Mouse (Mus musculus) cortical plate, adult 2 months (tissue): ENCODE data around the gene Plekha7. TPM values are rescaled to one million over a fixed set of nuclear protein-coding genes. Genes with fewer than 3 reads are reported as not detected.
A peak's percentile ranks its signal among the peaks of the same experiment; 100 is the strongest.

Experiments used
- H3K27ac ChIP-seq: fragments of 200-500 bp; 2 replicates; pipeline ENCODE4 v1.5.1; 2012; ENCODE audit warnings: low read length, control low read depth, inconsistent platforms; ENCODE audit not compliant: insufficient read depth
- H3K4me1 ChIP-seq: fragments of 200-500 bp; 2 replicates; pipeline ENCODE4 v1.6.1; 2011; ENCODE audit warnings: low read length; ENCODE audit not compliant: control insufficient read depth, insufficient read depth
- H3K4me3 ChIP-seq: fragments of 200-500 bp; 2 replicates; pipeline ENCODE4 v1.5.1; 2011; ENCODE audit warnings: mild to moderate bottlenecking, low read length, control low read depth; ENCODE audit not compliant: insufficient read depth
- CTCF ChIP-seq: fragments of 200-500 bp; IDR thresholded peaks from 2 replicates; pipeline ENCODE4 v1.5.1; 2011; ENCODE audit warnings: mild to moderate bottlenecking, control low read depth, low read length; ENCODE audit not compliant: insufficient read depth; ENCODE audit errors: extremely low read depth
- POLR2A ChIP-seq: fragments of 200-500 bp; IDR thresholded peaks from 2 replicates; pipeline ENCODE4 v1.6.1; 2011; ENCODE audit warnings: mild to moderate bottlenecking, low read length, control low read depth; ENCODE audit not compliant: insufficient read depth; ENCODE audit errors: extremely low read depth
- polyA plus RNA-seq: library from polyadenylated mRNA; depleted of rRNA; stranded (reverse); fragments of >200 nt; gene quantifications from 2 replicates; pipeline ENCODE4 v1.2.3, GENCODE M21; 2012

The Plekha7 gene
- polyA plus RNA-seq, 1 experiment: 25.5 TPM

DNA sequence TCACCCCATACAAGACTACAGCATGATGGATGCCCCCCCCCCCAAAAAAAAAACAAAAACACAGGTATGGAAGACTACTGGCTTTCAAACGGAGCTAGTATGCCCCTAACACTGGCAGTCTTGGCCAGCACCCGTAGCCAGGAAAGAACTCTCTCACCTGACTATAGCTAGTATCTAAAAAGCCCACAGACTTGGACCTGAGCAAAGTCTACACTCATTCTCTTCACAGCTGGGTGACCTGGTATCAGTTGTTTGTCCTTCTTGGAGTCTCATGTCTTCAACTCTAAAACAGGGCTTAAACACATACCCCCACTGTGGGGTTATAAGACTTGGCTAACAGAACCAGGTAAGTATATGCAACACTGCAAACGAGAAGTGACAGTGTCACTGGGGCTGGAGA, 65.4 kb downstream of the Plekha7 start:
- H3K4me1 ChIP-seq: no peaks in the 10 kb centered on the region
- no peak overlapping the region for H3K27ac ChIP-seq
- no peak for TF ChIP-seq POLR2A
- no peak for TF ChIP-seq CTCF
- H3K4me3 ChIP-seq: no peak overlapping the region

DNA sequence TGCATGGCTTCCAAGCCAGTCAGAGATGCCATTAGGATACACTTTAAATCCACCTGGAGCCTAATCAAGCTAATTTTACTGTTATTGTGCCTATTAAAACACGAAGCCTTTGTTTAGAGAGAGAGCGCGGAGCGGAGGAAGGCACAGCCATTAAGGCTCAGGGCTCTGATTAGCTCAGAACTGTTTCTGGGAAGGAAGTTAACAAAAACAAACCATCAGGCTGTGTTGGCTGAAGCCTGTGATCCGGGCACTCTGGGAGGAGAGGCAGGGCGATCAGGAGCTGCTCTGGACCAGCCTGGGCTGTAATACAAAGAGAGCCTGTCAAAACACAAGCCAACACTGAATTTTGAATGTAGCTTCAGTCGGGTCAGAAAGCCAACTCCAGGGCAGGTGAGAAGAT, 66.6 kb downstream of the Plekha7 start:
- Histone ChIP-seq H3K4me1 (no peaks in the 10 kb centered on the region), H3K4me3 (no peak overlapping the region), H3K27ac (no peak overlapping the region)
- no peak for TF ChIP-seq POLR2A
- no peak for TF ChIP-seq CTCF

DNA sequence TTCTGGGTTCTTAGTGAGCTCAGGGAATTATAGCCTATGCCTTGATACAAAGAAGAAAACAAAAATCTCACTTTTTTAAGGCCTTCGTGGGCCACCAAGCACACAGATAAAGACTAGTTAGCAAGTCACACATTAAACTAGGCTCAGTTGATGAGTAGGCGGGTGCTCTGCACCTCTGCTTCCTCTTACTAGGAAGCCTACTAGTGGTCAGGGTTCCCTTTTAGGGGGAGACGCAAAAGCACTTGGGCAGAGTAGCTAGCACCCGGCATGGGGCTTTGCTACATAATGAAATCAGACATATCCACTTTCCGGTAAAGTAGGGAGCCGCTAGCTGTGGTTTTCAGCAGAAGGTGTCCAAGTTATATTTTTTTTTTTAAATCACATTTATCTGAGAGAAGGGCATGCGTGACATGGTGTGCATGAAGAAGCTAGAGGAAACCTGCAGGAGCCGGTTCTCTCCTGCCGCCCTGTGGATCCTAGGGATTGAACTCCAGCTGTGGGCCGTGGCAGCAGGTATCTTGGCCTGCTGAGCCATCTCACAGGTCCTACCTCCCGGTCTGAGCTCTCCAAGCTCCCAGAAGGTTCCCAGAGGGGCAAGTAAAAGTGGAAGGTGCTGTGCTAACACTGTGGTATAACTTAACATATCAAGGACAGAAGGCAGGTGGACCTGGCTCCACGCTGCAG, 67.2 kb downstream of the Plekha7 start:
- Histone ChIP-seq H3K4me3 (no peak overlapping the region), H3K4me1 (no peaks in the 10 kb centered on the region; the same call in 1 of the 2 replicates), H3K27ac (no peak overlapping the region)
- no peak for TF ChIP-seq POLR2A
- TF ChIP-seq CTCF: no peak

DNA sequence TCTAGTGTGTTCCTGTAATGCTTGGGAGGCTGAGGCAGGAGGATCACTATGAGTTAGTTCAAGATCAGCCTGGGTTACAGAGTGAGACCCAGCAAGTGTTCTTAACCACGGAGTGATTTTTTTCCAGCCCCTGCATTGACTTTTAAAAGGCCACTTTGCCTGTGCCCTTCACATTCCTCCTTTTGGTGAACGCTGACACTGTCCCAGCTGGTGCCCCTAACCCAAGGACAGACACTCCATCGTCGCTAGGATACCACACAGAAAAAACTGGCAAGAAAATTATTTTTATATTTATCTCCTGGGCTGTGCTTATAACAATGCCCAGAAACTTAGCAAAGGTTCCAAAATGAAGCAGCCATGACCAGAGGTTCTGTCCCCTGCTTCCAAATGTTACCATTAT, 67.8 kb downstream of the Plekha7 start:
- TF ChIP-seq CTCF (no peak), POLR2A (no peak)
- Histone ChIP-seq H3K27ac (no peak overlapping the region), H3K4me1 (no peaks in the 10 kb centered on the region; the same call in 1 of the 2 replicates), H3K4me3 (no peak overlapping the region)

DNA sequence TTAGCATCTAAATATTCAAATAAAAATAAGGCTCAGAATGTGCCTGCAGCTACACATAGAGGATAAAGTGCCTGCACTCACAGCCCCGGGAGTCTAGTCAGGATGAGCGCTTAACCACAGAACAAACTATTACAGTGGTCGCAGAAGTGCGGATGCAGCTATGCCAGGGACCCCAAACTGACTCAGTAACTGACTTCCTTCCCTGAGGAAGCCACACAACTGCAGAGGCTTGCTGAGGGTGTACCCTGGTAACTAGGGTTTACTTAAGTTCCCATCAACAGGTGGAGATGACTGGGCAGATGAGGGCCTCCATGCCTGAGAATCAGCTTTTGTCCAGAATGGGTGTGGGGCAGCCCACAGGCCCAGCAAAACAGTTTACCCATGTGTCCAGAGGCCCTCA, 69.9 kb downstream of the Plekha7 start:
- TF ChIP-seq POLR2A (no peak), CTCF (no peak)
- no peak overlapping the region for H3K27ac ChIP-seq
- H3K4me1 ChIP-seq: no peaks in the 10 kb centered on the region; the same call in 1 of the 2 replicates

DNA sequence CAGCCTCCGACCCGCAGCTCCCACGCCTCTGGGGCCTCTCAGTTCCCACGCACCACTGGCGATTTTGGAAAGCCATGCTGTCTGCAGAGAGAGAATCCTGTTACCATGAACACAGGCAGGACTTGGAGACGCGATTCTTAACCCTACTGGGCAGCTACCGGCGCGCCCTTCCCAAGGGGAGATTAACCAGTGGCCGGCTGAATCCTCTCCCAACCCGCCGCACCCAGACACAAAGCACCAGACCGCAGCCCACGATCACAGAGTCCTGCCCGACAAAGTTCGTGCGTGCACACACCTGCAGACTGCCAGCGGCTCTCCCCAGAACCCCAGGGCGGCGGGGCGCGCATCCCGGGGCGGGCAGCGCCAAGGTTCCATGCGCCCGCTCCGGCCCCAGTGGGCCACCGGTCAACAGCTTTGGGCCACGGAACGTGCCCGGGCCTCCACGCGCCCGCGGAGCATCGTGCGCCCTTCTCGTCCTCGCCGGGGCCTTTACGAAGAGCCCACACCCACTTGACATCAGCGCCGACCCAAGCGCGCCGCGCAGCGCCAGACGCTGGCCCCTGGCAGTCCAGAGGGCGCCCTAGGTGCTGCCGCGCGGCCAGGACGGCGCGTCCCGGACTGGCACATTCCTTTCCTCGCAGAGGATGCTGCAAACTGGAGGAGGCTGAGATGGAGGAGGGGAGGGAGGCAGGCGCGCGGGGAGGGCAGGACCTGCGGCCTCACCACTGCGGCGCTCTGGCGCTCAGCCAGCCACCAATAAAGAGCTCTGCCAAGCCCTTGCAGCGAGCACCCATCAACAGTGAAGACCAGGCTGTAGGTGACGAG, 70.8 kb downstream of the Plekha7 start:
- H3K4me1 ChIP-seq: no peaks in the 10 kb centered on the region; the same call in 1 of the 2 replicates
- peak overlapping the region; percentile 63 for H3K27ac ChIP-seq
- peak overlapping the region; percentile 50 for H3K4me3 ChIP-seq
- TF ChIP-seq CTCF: no peak
- TF ChIP-seq POLR2A: no peak

More for the DNA sequence above, 69.9 kb downstream of the Plekha7 start:
- H3K4me3 ChIP-seq: no peak overlapping the region

DNA sequence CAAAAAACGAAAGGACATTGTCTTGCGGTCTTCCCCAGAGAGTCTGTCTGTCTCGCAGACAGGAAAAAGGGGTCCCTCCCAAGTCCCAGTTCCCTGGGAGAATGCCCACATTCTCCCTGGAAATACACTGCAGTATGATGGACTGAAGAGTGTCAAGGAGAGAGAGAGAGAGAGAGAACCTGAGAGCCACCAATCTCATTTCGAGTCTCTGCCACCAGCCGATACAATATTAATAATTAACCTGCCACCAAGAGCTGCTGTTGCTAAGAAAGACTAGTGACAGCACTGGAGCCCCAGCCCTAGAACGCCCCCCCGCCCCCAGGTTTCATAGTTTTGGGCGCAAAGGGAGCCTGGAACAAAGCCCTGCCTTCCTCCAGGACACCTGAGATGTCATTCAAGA, 71.6 kb downstream of the Plekha7 start:
- no peak overlapping the region for H3K27ac ChIP-seq
- TF ChIP-seq POLR2A: no peak
- TF ChIP-seq CTCF: no peak
- H3K4me3 ChIP-seq: peak overlapping the region; percentile 50
- no peaks in the 10 kb centered on the region; the same call in 1 of the 2 replicates for H3K4me1 ChIP-seq

DNA sequence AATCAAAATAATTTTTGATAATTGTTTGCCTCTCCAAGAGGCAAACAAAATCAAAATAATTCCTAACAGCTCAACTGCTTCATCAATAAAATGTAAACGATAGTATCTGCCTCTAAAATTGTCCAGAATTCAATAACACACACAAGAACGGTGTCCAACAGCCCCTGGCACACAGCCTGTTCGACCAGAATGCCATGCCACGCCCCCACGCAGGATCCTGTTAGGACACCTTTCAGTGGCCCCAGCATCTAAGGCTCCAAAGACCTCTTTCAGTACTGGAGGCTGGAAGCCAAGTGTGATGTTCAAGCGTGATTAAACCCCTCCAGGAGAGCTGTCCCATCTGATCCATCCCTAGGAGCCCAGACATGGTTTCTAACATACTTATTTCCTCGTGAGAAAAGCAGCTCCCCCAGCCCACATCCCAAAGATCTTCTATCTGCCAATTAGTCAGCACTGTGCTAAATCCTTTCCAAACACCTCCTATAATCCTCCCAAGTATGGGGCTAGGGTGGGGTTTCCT, 73.8 kb downstream of the Plekha7 start:
- Histone ChIP-seq H3K4me3 (no peak overlapping the region), H3K27ac (no peak overlapping the region), H3K4me1 (no peaks in the 10 kb centered on the region; the same call in 1 of the 2 replicates)
- TF ChIP-seq POLR2A (no peak), CTCF (no peak)

DNA sequence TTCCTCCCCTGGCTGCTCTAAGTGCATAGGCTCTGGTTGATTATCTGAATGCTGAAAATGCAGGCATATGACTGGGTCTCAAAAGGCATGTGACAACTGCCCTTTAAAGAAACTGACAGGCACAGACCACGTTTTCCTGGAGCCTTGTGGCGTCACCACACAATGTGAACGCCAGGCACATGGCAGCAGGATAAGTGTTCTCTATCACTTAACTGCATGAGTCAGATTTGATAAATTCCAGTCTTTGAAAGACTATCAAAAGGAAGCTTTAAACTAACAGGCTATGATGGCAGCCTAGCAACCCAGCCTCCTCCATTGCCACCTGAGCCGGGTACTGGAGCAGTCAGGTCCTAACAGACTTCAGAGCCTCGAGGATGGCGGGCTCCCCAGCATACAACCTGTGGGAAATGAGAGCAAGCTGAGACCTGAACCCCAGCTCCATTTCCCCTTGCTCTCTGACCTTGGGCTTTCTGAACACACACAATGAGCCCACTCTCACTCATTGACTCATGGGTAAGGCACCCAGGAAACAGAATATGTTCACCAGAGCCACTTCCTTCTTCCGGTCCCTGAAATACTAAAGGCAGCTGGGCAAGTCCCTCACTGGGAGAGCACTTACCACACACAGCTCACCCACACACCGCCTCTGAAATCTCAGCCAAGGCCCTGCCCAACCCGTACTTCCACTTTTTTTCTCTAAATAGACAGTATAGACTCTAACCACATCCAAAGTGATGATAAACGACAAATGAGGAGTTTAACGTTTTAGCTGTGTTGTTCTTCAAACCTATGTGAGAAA, 77.2 kb downstream of the Plekha7 start:
- Histone ChIP-seq H3K27ac (no peak overlapping the region), H3K4me1 (no peaks in the 10 kb centered on the region; the same call in 1 of the 2 replicates), H3K4me3 (no peak overlapping the region)
- TF ChIP-seq CTCF (no peak), POLR2A (no peak)
